Mouse (Mus musculus) CH12.LX (cell line): Measurements from ENCODE around the gene Icos. TPM values are rescaled to one million over a fixed set of nuclear protein-coding genes. Genes with fewer than 3 reads are reported as not detected.

Experiments used
- DNase-seq: peaks from one replicate; pipeline ENCODE4 v3.0.0-alpha.2; 2013; ENCODE audit errors: extremely low read depth
- H3K27ac ChIP-seq: 2 replicates; pipeline ENCODE4 v1.5.1; 2012; ENCODE audit warnings: low read depth, mild to moderate bottlenecking, control low read depth, moderate library complexity; ENCODE audit not compliant: insufficient read depth
- H3K27me3 ChIP-seq: replicated peaks from 2 replicates; pipeline ENCODE3; 2012; ENCODE audit warnings: inconsistent platforms
- H3K36me3 ChIP-seq, 2 experiments: replicated peaks in 1 of 2; 2 replicates each; pipeline versions ENCODE3 to v1.6.1; 2012; ENCODE audit warnings: inconsistent platforms in 1 of 2, low read length in 1 of 2, mild to moderate bottlenecking in 1 of 2, mixed read lengths in 1 of 2, moderate library complexity in 1 of 2; ENCODE audit not compliant: control insufficient read depth in 1 of 2, insufficient read depth in 1 of 2
- H3K4me1 ChIP-seq, 2 experiments: 2 replicates each; pipeline ENCODE4 v1.6.1; 2012; ENCODE audit warnings: inconsistent platforms in 1 of 2, moderate library complexity in 1 of 2; ENCODE audit not compliant: insufficient read depth in 2 of 2, control insufficient read depth in 1 of 2
- H3K4me2 ChIP-seq: 2 replicates; pipeline ENCODE4 v1.6.1; 2012; ENCODE audit warnings: low read depth, mild to moderate bottlenecking, control low read depth; ENCODE audit not compliant: poor library complexity, insufficient read depth, severe bottlenecking
- H3K4me3 ChIP-seq, 3 experiments: fragments of 150-350 bp in 1 of 3; sonication (generic) in 1 of 3; replicated peaks in 1 of 3; 2 replicates each; pipeline versions ENCODE3 to v1.5.1; 2011 to 2012; ENCODE audit warnings: low read depth in 2 of 3, low read length in 2 of 3, mild to moderate bottlenecking in 2 of 3, moderate library complexity in 2 of 3, control low read depth in 1 of 3, improper control_type of control experiment in 1 of 3, inconsistent platforms in 1 of 3, mixed read lengths in 1 of 3; ENCODE audit not compliant: poor library complexity in 1 of 3
- H3K79me2 ChIP-seq: replicated peaks from 2 replicates; pipeline ENCODE4 v1.6.1; 2012; ENCODE audit warnings: mild to moderate bottlenecking, moderate library complexity; ENCODE audit not compliant: control insufficient read depth, poor library complexity, insufficient read depth, severe bottlenecking; ENCODE audit errors: extremely low read depth
- H3K9ac ChIP-seq: 2 replicates; pipeline ENCODE4 v1.6.1; 2012; ENCODE audit warnings: low read depth, mild to moderate bottlenecking, control low read depth, moderate library complexity; ENCODE audit not compliant: insufficient read depth
- H3K9me3 ChIP-seq: replicated peaks from 2 replicates; pipeline ENCODE3; 2012; ENCODE audit warnings: low read length, inconsistent platforms, mixed read lengths
- BHLHE40 ChIP-seq: IDR thresholded peaks from 2 replicates; pipeline ENCODE4 v1.6.1; 2011; ENCODE audit warnings: mild to moderate bottlenecking, low read depth, low read length, improper control_type of control experiment
- CHD1 ChIP-seq: IDR thresholded peaks from 2 replicates; pipeline ENCODE4 v1.6.1; 2012; ENCODE audit warnings: low read depth, low read length, improper control_type of control experiment, inconsistent platforms
- CTCF ChIP-seq, 2 experiments: IDR thresholded peaks in 1 of 2; conservative IDR thresholded peaks in 1 of 2; 2 replicates each; pipeline ENCODE4 v1.5.1; 2011 to 2012; ENCODE audit warnings: low read depth in 2 of 2, low read length in 2 of 2, improper control_type of control experiment in 1 of 2, inconsistent platforms in 1 of 2, mild to moderate bottlenecking in 1 of 2, moderate library complexity in 1 of 2
- E2F4 ChIP-seq: IDR thresholded peaks from 2 replicates; pipeline ENCODE4 v1.6.1; 2011; ENCODE audit warnings: low read depth, low read length, improper control_type of control experiment; ENCODE audit not compliant: insufficient replicate concordance
- EP300 ChIP-seq: IDR thresholded peaks from 2 replicates; pipeline ENCODE4 v1.6.1; 2011; ENCODE audit warnings: low read length, improper control_type of control experiment
- ETS1 ChIP-seq: conservative IDR thresholded peaks from 2 replicates; pipeline ENCODE4 v1.6.1; 2012; ENCODE audit warnings: low read depth, mild to moderate bottlenecking, inconsistent platforms, low read length, improper control_type of control experiment, moderate library complexity
- GABPA ChIP-seq: IDR thresholded peaks from 2 replicates; pipeline ENCODE4 v1.6.1; 2012; ENCODE audit warnings: low read depth, low read length, improper control_type of control experiment, inconsistent platforms; ENCODE audit not compliant: insufficient replicate concordance
- HCFC1 ChIP-seq: IDR thresholded peaks from 2 replicates; pipeline ENCODE4 v1.6.1; 2012; ENCODE audit warnings: low read depth, mild to moderate bottlenecking, inconsistent platforms, low read length, improper control_type of control experiment
- IRF4 ChIP-seq: IDR thresholded peaks from 2 replicates; pipeline ENCODE4 v1.6.1; 2014; ENCODE audit warnings: low read depth, mild to moderate bottlenecking, inconsistent platforms, low read length, improper control_type of control experiment
- JUND ChIP-seq: conservative IDR thresholded peaks from 2 replicates; pipeline ENCODE4 v1.6.1; 2011; ENCODE audit warnings: low read depth, low read length, improper control_type of control experiment
- KAT2A ChIP-seq: IDR thresholded peaks from 2 replicates; pipeline ENCODE4 v1.6.1; 2012; ENCODE audit warnings: low read length, improper control_type of control experiment, inconsistent platforms; ENCODE audit not compliant: insufficient replicate concordance
- MAFK ChIP-seq: IDR thresholded peaks from 2 replicates; pipeline ENCODE4 v1.6.1; 2011; ENCODE audit warnings: low read length, improper control_type of control experiment; ENCODE audit not compliant: insufficient replicate concordance
- MAX ChIP-seq: IDR thresholded peaks from 2 replicates; pipeline ENCODE4 v1.6.1; 2011; ENCODE audit warnings: low read length, improper control_type of control experiment
- MXI1 ChIP-seq: IDR thresholded peaks from 2 replicates; pipeline ENCODE4 v1.6.1; 2011; ENCODE audit warnings: mild to moderate bottlenecking, low read depth, low read length, improper control_type of control experiment
- NRF1 ChIP-seq: IDR thresholded peaks from 2 replicates; pipeline ENCODE4 v1.6.1; 2014; ENCODE audit warnings: low read depth, mild to moderate bottlenecking, inconsistent platforms, low read length, improper control_type of control experiment, moderate library complexity
- PAX5 ChIP-seq: IDR thresholded peaks from 2 replicates; pipeline ENCODE4 v1.6.1; 2012; ENCODE audit warnings: low read length, inconsistent platforms, mixed read lengths
- POLR2A ChIP-seq: IDR thresholded peaks from 2 replicates; pipeline ENCODE4 v1.6.1; 2011; ENCODE audit warnings: low read depth, mild to moderate bottlenecking, improper control_type of control experiment, low read length
- POLR2AphosphoS2 ChIP-seq: IDR thresholded peaks from 2 replicates; pipeline ENCODE4 v1.6.1; 2011; ENCODE audit warnings: low read depth, low read length, improper control_type of control experiment
- RAD21 ChIP-seq: IDR thresholded peaks from 2 replicates; pipeline ENCODE4 v1.6.1; 2011; ENCODE audit warnings: low read depth, mild to moderate bottlenecking, low read length, improper control_type of control experiment, moderate library complexity
- SIN3A ChIP-seq: IDR thresholded peaks from 2 replicates; pipeline ENCODE4 v1.6.1; 2012; ENCODE audit warnings: low read length, improper control_type of control experiment, inconsistent platforms
- SMC3 ChIP-seq: IDR thresholded peaks from 2 replicates; pipeline ENCODE4 v1.6.1; 2011; ENCODE audit warnings: low read depth, low read length, improper control_type of control experiment
- TBP ChIP-seq: conservative IDR thresholded peaks from 2 replicates; pipeline ENCODE4 v1.6.1; 2011; ENCODE audit warnings: low read depth, low read length, improper control_type of control experiment
- TCF12 ChIP-seq: IDR thresholded peaks from 2 replicates; pipeline ENCODE4 v1.6.1; 2014; ENCODE audit warnings: low read depth, mild to moderate bottlenecking, inconsistent platforms, low read length, improper control_type of control experiment
- UBTF ChIP-seq: IDR thresholded peaks from 2 replicates; pipeline ENCODE4 v1.6.1; 2012; ENCODE audit warnings: low read depth, mild to moderate bottlenecking, inconsistent platforms, low read length, improper control_type of control experiment, moderate library complexity
- USF2 ChIP-seq: conservative IDR thresholded peaks from 2 replicates; pipeline ENCODE4 v1.6.1; 2011; ENCODE audit warnings: low read depth, low read length, improper control_type of control experiment
- ZC3H11A ChIP-seq: IDR thresholded peaks from 2 replicates; pipeline ENCODE4 v1.6.1; 2012; ENCODE audit warnings: low read depth, mild to moderate bottlenecking, inconsistent platforms, low read length, improper control_type of control experiment
- ZKSCAN1 ChIP-seq: IDR thresholded peaks from 2 replicates; pipeline ENCODE4 v1.6.1; 2012; ENCODE audit warnings: low read depth, inconsistent platforms, low read length, improper control_type of control experiment, borderline replicate concordance
- ZMIZ1 ChIP-seq: IDR thresholded peaks from 2 replicates; pipeline ENCODE4 v1.6.1; 2012; ENCODE audit warnings: low read depth, mild to moderate bottlenecking, inconsistent platforms, low read length, improper control_type of control experiment
- ZNF384 ChIP-seq: IDR thresholded peaks from 2 replicates; pipeline ENCODE4 v1.6.1; 2012; ENCODE audit warnings: low read depth, low read length, improper control_type of control experiment, inconsistent platforms
- dilution Hi-C: fragments of 300-500 bp; cut with MboI; formaldehyde crosslinking; loops from 2 replicates; pipeline ENCODE4 v1.14.3; 2020; ENCODE audit warnings: low sequenced_read_pairs; ENCODE audit not compliant: extremely low pct_unique_long_range_greater_than_20kb, extremely low pct_ligation_motif_present
- in situ Hi-C: fragments of 300-500 bp; cut with MboI; formaldehyde crosslinking; loops from 3 replicates; pipeline ENCODE4 v1.14.3; 2019; ENCODE audit warnings: low sequenced_read_pairs, low pct_ligation_motif_present, low pct_unique_long_range_greater_than_20kb, mixed read lengths
- polyA plus RNA-seq: library from polyadenylated mRNA; unstranded; fragments of >175 nt; gene quantifications from 2 replicates; pipeline ENCODE4 v1.2.1, GENCODE M21; 2012; ENCODE audit warnings: low read depth; ENCODE audit not compliant: insufficient read length
- total RNA-seq, 2 experiments: library from RNA; depleted of rRNA; stranded (reverse); fragments of 300-350 nt in 1 of 2; fragments of >200 nt in 1 of 2; gene quantifications; 2 replicates each; pipeline ENCODE4 v1.2.3; 2012 to 2014

Icos gene
- total and polyA plus RNA-seq, 3 experiments = 0.08 TPM; not detected in 2

DNA sequence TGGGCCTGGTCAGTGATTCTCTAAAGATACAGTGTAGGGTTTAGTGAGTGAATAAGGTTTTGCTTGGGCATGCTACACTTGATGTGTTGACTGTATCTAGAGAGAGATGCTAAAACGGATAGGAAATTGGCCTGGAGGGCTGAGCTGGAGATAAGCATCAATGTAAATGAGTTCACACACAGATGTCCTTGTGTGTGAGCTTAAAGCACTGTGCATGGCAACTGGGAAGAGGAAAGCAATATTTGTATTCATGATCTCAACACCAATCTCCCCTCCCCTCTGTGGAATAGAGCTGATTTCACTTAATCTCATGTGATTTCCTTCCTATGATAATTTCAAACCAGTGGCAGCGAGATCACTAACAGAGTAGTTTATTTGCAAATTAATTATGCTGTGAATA, 7.3 kb downstream of the Icos start:
- no peak overlapping the region for H3K4me3 ChIP-seq
- H3K36me3 ChIP-seq = no peaks in the 10 kb centered on the region
- H3K4me1 ChIP-seq = no peaks in the 10 kb centered on the region
- H3K4me2 ChIP-seq = no peak overlapping the region
- dilution Hi-C loops (no loop called here), in situ Hi-C loops (no loop called here)
- H3K9me3 ChIP-seq = no peaks in the 10 kb centered on the region
- no peaks in the 10 kb centered on the region for H3K27me3 ChIP-seq
- H3K27ac ChIP-seq = no peak overlapping the region
- H3K9ac ChIP-seq = no peak overlapping the region
- no peaks in the 10 kb centered on the region for H3K79me2 ChIP-seq
- TF ChIP-seq CTCF (conservative IDR thresholded peaks at IDR 0.05 in 1 of 2, IDR thresholded peaks at IDR 0.05 in 1 of 2; ENCODE audit: low read depth in 2 of 2, low read length in 2 of 2) (no peak), IRF4 (no peak), ZC3H11A (no peak), MAFK (no peak), ZKSCAN1 (no peak), POLR2A (no peak), MAX (no peak), TBP (no peak), TCF12 (no peak), USF2 (no peak), ETS1 (no peak), SMC3 (no peak)
- DNase-seq = no peak

DNA sequence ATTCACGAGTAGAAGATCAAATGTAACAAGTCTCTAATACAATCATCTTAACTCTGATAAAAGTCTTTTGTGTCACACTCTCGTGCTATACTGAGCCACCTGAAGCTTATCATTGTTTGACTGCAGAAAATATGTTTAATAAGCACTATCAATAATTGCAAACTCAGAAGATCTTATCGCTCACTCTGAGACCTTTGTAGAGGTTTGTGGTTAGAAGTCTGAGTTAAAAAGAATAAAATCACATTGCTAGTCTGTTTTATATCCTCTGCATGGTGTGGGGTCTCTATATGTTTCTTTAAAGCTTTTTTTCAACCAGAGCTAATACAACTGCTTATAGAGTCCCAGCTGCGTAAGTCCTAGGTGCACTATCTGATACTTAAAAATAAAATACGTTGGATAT, 8.4 kb downstream of the Icos start:
- Histone ChIP-seq H3K27ac (no peak overlapping the region), H3K9ac (no peak overlapping the region), H3K4me1 (no peaks in the 10 kb centered on the region)
- dilution Hi-C loops = no loop called here
- in situ Hi-C loops = no loop called here
- DNase-seq = no peak
- TF ChIP-seq EP300 (no peak), ZKSCAN1 (no peak), ZNF384 (no peak), TCF12 (no peak), SIN3A (no peak), POLR2AphosphoS2 (no peak), ZMIZ1 (no peak)
- TF ChIP-seq, all 38 proteins: peak for 0
- Histone ChIP-seq H3K4me3 (no peak overlapping the region), H3K27me3 (no peaks in the 10 kb centered on the region), H3K9me3 (no peaks in the 10 kb centered on the region), H3K36me3 (no peaks in the 10 kb centered on the region), H3K4me2 (no peak overlapping the region), H3K79me2 (no peaks in the 10 kb centered on the region)

DNA sequence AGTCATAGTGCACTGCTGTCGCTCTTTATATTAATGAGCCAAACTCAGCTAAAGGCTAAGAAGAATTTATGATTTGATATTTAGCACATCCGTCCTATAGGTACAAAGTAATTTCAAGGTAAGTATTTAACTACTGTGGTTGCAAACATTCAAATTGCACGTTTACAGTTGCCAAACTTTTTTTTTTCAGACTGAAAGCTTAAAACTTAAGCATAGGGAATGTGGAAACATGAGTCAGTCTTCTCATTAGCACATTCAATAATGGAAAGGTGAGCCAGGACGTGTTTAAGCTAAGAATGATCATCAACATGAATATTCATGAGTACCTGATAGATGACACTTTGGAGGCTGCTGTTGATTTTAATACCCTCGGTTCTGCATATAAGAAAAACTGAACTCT, 11.4 kb downstream of the Icos start:
- Histone ChIP-seq H3K27ac (no peak overlapping the region), H3K9me3 (no peaks in the 10 kb centered on the region), H3K36me3 (no peaks in the 10 kb centered on the region), H3K4me3 (no peak overlapping the region), H3K4me2 (no peak overlapping the region), H3K4me1 (no peaks in the 10 kb centered on the region), H3K79me2 (no peaks in the 10 kb centered on the region), H3K27me3 (no peaks in the 10 kb centered on the region), H3K9ac (no peak overlapping the region)
- no peak for DNase-seq
- dilution Hi-C loops (no loop called here), in situ Hi-C loops (no loop called here)
- TF ChIP-seq RAD21 = no peak
- no peak for TF ChIP-seq MXI1
- no peak for TF ChIP-seq HCFC1
- no peak for TF ChIP-seq UBTF
- no peak for TF ChIP-seq ETS1
- no peak for TF ChIP-seq KAT2A
- TF ChIP-seq GABPA = no peak
- TF ChIP-seq POLR2AphosphoS2 = no peak
- no peak for TF ChIP-seq BHLHE40
- TF ChIP-seq PAX5 = no peak
- no peak for TF ChIP-seq NRF1
- TF ChIP-seq E2F4 = no peak
- TF ChIP-seq CHD1 = no peak
- TF ChIP-seq MAX = no peak
- TF ChIP-seq TCF12 = no peak
- no peak for TF ChIP-seq JUND
